Mouse (Mus musculus) limb, embryonic 13.5 days (tissue): ENCODE measurements around the gene Akap13. TPM values are rescaled to one million over a fixed set of nuclear protein-coding genes. Genes with fewer than 3 reads are reported as not detected.
A peak's percentile ranks its signal among the peaks of the same experiment; 100 is the strongest.

Experiments used
- ATAC-seq: fragments of 200-750 bp; cut with Nextera tagmentation; 2 replicates; pipeline ENCODE4 v1.8.0; 2017; ENCODE audit warnings: low read depth, moderate number of reproducible peaks, moderate TSS enrichment; ENCODE audit not compliant: low FRiP score
- H3K27ac ChIP-seq: fragments of 300-500 bp; sonication (generic); 2 replicates; pipeline ENCODE4 v1.5.1; 2015; ENCODE audit warnings: inconsistent platforms, mild to moderate bottlenecking, moderate library complexity
- H3K27me3 ChIP-seq: fragments of 300-500 bp; sonication (generic); 2 replicates; pipeline ENCODE4 v1.6.1; 2015; ENCODE audit warnings: mild to moderate bottlenecking, inconsistent platforms
- H3K36me3 ChIP-seq: fragments of 300-500 bp; sonication (generic); 2 replicates; pipeline ENCODE4 v1.6.1; 2015; ENCODE audit warnings: inconsistent platforms, mild to moderate bottlenecking, moderate library complexity
- H3K4me1 ChIP-seq: fragments of 300-500 bp; sonication (generic); 2 replicates; pipeline ENCODE4 v1.6.1; 2015; ENCODE audit warnings: inconsistent platforms
- H3K4me2 ChIP-seq: fragments of 300-500 bp; sonication (generic); replicated peaks from 2 replicates; pipeline ENCODE4 v1.6.1; 2015; ENCODE audit warnings: inconsistent platforms, mild to moderate bottlenecking, moderate library complexity
- H3K4me3 ChIP-seq: fragments of 300-500 bp; sonication (generic); 2 replicates; pipeline ENCODE4 v1.5.1; 2015; ENCODE audit warnings: moderate library complexity, mild to moderate bottlenecking, inconsistent platforms
- H3K9ac ChIP-seq: fragments of 300-500 bp; sonication (generic); 2 replicates; pipeline ENCODE4 v1.6.1; 2015; ENCODE audit warnings: mild to moderate bottlenecking, inconsistent platforms
- H3K9me3 ChIP-seq: fragments of 300-500 bp; sonication (generic); 2 replicates; pipeline ENCODE4 v1.6.1; 2016; ENCODE audit warnings: inconsistent platforms
- WGBS: fragments of 180-500 bp; shearing (Covaris S2); methylation state at CpG from one replicate; pipeline ENCODE4 v1.1.7; 2015; 5-methylcytosine and 5-hydroxymethylcytosine counted together
- polyA plus RNA-seq: library from polyadenylated mRNA; unstranded; fragments of >200 nt; fragmentation: Nextera tagmentation; extraction: Ambion mirVana; gene quantifications from 2 replicates; pipeline ENCODE4 v1.2.1, GENCODE M21; 2015

The Akap13 gene
- polyA plus RNA-seq, 1 experiment from 2014 or later: 39.6 TPM

- H3K27me3 ChIP-seq: no peaks in the 10 kb centered on the region
- WGBS: 52% methylated on average over 3 of the region's 3 CpGs
- no peak overlapping the region for H3K9ac ChIP-seq
- H3K4me3 ChIP-seq: no peak overlapping the region
- H3K4me2 ChIP-seq: no peak overlapping the region
- H3K36me3 ChIP-seq: no peaks in the 10 kb centered on the region
- no peaks in the 10 kb centered on the region for H3K9me3 ChIP-seq
- no peak for ATAC-seq
- H3K27ac ChIP-seq: no peak overlapping the region
- H3K4me1 ChIP-seq: peaks cover 39% of the 10 kb centered on the region
Measured at GRCm38 (mm10) chr7:75638769-75639168, 183.4 kb downstream of the Akap13 start.

- peak; percentile 37; the same call in 1 of the 2 replicates for ATAC-seq
- peaks cover 46% of the 10 kb centered on the region for H3K4me1 ChIP-seq
- no peak overlapping the region for H3K4me2 ChIP-seq
- peak overlapping the region; percentile 85 for H3K27ac ChIP-seq
- no peaks in the 10 kb centered on the region for H3K9me3 ChIP-seq
- H3K27me3 ChIP-seq: no peaks in the 10 kb centered on the region
- 24% methylated on average over 3 of the region's 3 CpGs for WGBS
- H3K36me3 ChIP-seq: no peaks in the 10 kb centered on the region
- no peak overlapping the region for H3K9ac ChIP-seq
- H3K4me3 ChIP-seq: no peak overlapping the region
Measured at GRCm38 (mm10) chr7:75639541-75639940, 184.2 kb downstream of the Akap13 start.

- Histone ChIP-seq H3K4me2 (no peak overlapping the region), H3K27ac (peak overlapping the region; percentile 85), H3K9ac (no peak overlapping the region), H3K27me3 (no peaks in the 10 kb centered on the region), H3K36me3 (no peaks in the 10 kb centered on the region), H3K9me3 (no peaks in the 10 kb centered on the region), H3K4me1 (peaks cover 51% of the 10 kb centered on the region), H3K4me3 (no peak overlapping the region)
- 0 out of 2 replicates have a peak, but pooled peaks have one; percentile 28 for ATAC-seq
Measured at GRCm38 (mm10) chr7:75640074-75640473, 184.7 kb downstream of the Akap13 start.

- Histone ChIP-seq H3K9me3 (no peaks in the 10 kb centered on the region), H3K36me3 (no peaks in the 10 kb centered on the region), H3K27me3 (no peaks in the 10 kb centered on the region), H3K4me1 (peaks cover 52% of the 10 kb centered on the region), H3K27ac (peak overlapping the region; percentile 76; the same call in 1 of the 2 replicates), H3K9ac (no peak overlapping the region), H3K4me3 (no peak overlapping the region), H3K4me2 (no peak overlapping the region; the same call in 1 of the 2 replicates)
- WGBS: 18% methylated on average over 2 of the region's 2 CpGs
- no peak for ATAC-seq
Measured at GRCm38 (mm10) chr7:75640671-75641070, 185.3 kb downstream of the Akap13 start.

GRCm38 (mm10) chr7:75641415-75642177 is 186.3 kb downstream of the Akap13 start:
- Histone ChIP-seq H3K4me1 (peaks cover 52% of the 10 kb centered on the region), H3K36me3 (no peaks in the 10 kb centered on the region), H3K4me2 (peak overlapping the region; percentile 59), H3K27ac (peak overlapping the region; percentile 76), H3K9ac (no peak overlapping the region), H3K4me3 (no peak overlapping the region), H3K27me3 (no peaks in the 10 kb centered on the region), H3K9me3 (no peaks in the 10 kb centered on the region)
- WGBS: 47% methylated on average over 9 of the region's 9 CpGs
- ATAC-seq: peak; percentile 4; the same call in 1 of the 2 replicates

- 4% methylated on average over 9 of the region's 9 CpGs for WGBS
- Histone ChIP-seq H3K9ac (peak overlapping the region; percentile 43; the same call in 1 of the 2 replicates), H3K4me3 (peak overlapping the region; percentile 33), H3K9me3 (no peaks in the 10 kb centered on the region), H3K4me1 (peaks cover 52% of the 10 kb centered on the region), H3K36me3 (no peaks in the 10 kb centered on the region), H3K4me2 (peak overlapping the region; percentile 59), H3K27ac (peak overlapping the region; percentile 76), H3K27me3 (no peaks in the 10 kb centered on the region)
- ATAC-seq: peak; percentile 86
Measured at GRCm38 (mm10) chr7:75642178-75642777, 186.9 kb downstream of the Akap13 start.

- peak overlapping the region; percentile 54 for H3K9ac ChIP-seq
- 30% methylated on average over 16 of the region's 16 CpGs for WGBS
- ATAC-seq: no peak
Measured at GRCm38 (mm10) chr7:75642846-75643563, 187.7 kb downstream of the Akap13 start.

GRCm38 (mm10) chr7:75643986-75644385 is 188.7 kb downstream of the Akap13 start:
- Histone ChIP-seq H3K27ac (peak overlapping the region; percentile 69), H3K9ac (no peak overlapping the region), H3K4me2 (peak overlapping the region; percentile 59), H3K4me3 (peak overlapping the region; percentile 33), H3K4me1 (peaks cover 52% of the 10 kb centered on the region), H3K9me3 (no peaks in the 10 kb centered on the region), H3K36me3 (no peaks in the 10 kb centered on the region), H3K27me3 (no peaks in the 10 kb centered on the region)
- ATAC-seq: no peak
- WGBS: 48% methylated on average over 4 of the region's 4 CpGs

More at GRCm38 (mm10) chr7:75642846-75643563, 187.7 kb downstream of the Akap13 start:
- Histone ChIP-seq H3K4me1 (peaks cover 52% of the 10 kb centered on the region), H3K27ac (peak overlapping the region; percentile 76), H3K4me3 (peak overlapping the region; percentile 33), H3K4me2 (peak overlapping the region; percentile 59), H3K9me3 (no peaks in the 10 kb centered on the region), H3K36me3 (no peaks in the 10 kb centered on the region), H3K27me3 (no peaks in the 10 kb centered on the region)

GRCm38 (mm10) chr7:75644585-75644984 is 189.3 kb downstream of the Akap13 start:
- Histone ChIP-seq H3K27ac (no peak overlapping the region), H3K27me3 (no peaks in the 10 kb centered on the region)

GRCm38 (mm10) chr7:75645156-75645933 is 190.0 kb downstream of the Akap13 start:
- no peak overlapping the region for H3K27ac ChIP-seq
- WGBS: 69% methylated on average over 5 of the region's 5 CpGs
- H3K4me3 ChIP-seq: no peak overlapping the region
- peak overlapping the region; percentile 59; the same call in 1 of the 2 replicates for H3K4me2 ChIP-seq
- H3K4me1 ChIP-seq: peaks cover 51% of the 10 kb centered on the region
- no peak for ATAC-seq
- H3K9me3 ChIP-seq: no peaks in the 10 kb centered on the region
- no peaks in the 10 kb centered on the region for H3K36me3 ChIP-seq
- H3K27me3 ChIP-seq: no peaks in the 10 kb centered on the region
- H3K9ac ChIP-seq: no peak overlapping the region

More at GRCm38 (mm10) chr7:75644585-75644984, 189.3 kb downstream of the Akap13 start:
- H3K9me3 ChIP-seq: no peaks in the 10 kb centered on the region
- H3K4me2 ChIP-seq: peak overlapping the region; percentile 59
- ATAC-seq: no peak
- H3K4me3 ChIP-seq: peak overlapping the region; percentile 33
- H3K36me3 ChIP-seq: no peaks in the 10 kb centered on the region
- no peak overlapping the region for H3K9ac ChIP-seq
- H3K4me1 ChIP-seq: peaks cover 52% of the 10 kb centered on the region
- WGBS: 55% methylated on average over 2 of the region's 2 CpGs

- Histone ChIP-seq H3K36me3 (no peaks in the 10 kb centered on the region), H3K9me3 (no peaks in the 10 kb centered on the region), H3K27ac (no peak overlapping the region), H3K9ac (no peak overlapping the region), H3K27me3 (no peaks in the 10 kb centered on the region), H3K4me3 (no peak overlapping the region), H3K4me2 (no peak overlapping the region), H3K4me1 (peaks cover 24% of the 10 kb centered on the region)
- no peak for ATAC-seq
- WGBS: 89% methylated on average over 3 of the region's 3 CpGs
Measured at GRCm38 (mm10) chr7:75648051-75648450, 192.7 kb downstream of the Akap13 start.
